Mouse (Mus musculus) spleen, adult 2 months (tissue): ENCODE measurements at regions not wholly inside any gene's neighbourhood (a gene's known extent, or its start where the extent isn't known, plus 50 kb on each side); places are given as distances from the start of the nearest gene placed in this dataset.

ENCODE experiments used
- DNase-seq, 2 experiments: peaks; one replicate each; pipeline versions ENCODE4 v3.0.0 to v3.0.0-alpha.2; 2012 to 2021; ENCODE audit warnings: low spot score in 2 of 2, low read depth in 1 of 2
- H3K27ac ChIP-seq: fragments of 200-500 bp; 2 replicates; pipeline ENCODE4 v1.5.1; 2012; ENCODE audit warnings: low read length, inconsistent platforms; ENCODE audit not compliant: insufficient read depth
- H3K27me3 ChIP-seq: fragments of 200-500 bp; 2 replicates; pipeline ENCODE4 v1.6.1; 2012; ENCODE audit warnings: mild to moderate bottlenecking, moderate library complexity, low read length, inconsistent platforms; ENCODE audit not compliant: control insufficient read depth, insufficient read depth
- H3K36me3 ChIP-seq: fragments of 200-500 bp; 2 replicates; pipeline ENCODE4 v1.6.1; 2012; ENCODE audit warnings: mild to moderate bottlenecking, low read length, inconsistent platforms; ENCODE audit not compliant: control insufficient read depth, insufficient read depth
- H3K4me1 ChIP-seq: fragments of 200-500 bp; 2 replicates; pipeline ENCODE4 v1.6.1; 2011; ENCODE audit warnings: inconsistent platforms; ENCODE audit not compliant: control insufficient read depth, insufficient read depth, insufficient read length
- H3K4me3 ChIP-seq: fragments of 200-500 bp; 2 replicates; pipeline ENCODE4 v1.5.1; 2011; ENCODE audit warnings: mild to moderate bottlenecking, inconsistent platforms; ENCODE audit not compliant: insufficient read depth, insufficient read length; ENCODE audit errors: extremely low read depth
- CTCF ChIP-seq: fragments of 200-500 bp; IDR thresholded peaks from 2 replicates; pipeline ENCODE4 v1.5.1; 2011; ENCODE audit warnings: mild to moderate bottlenecking, inconsistent platforms; ENCODE audit not compliant: insufficient read depth, insufficient read length, insufficient replicate concordance; ENCODE audit errors: extremely low read depth
- POLR2A ChIP-seq: fragments of 200-500 bp; IDR thresholded peaks from 2 replicates; pipeline ENCODE4 v1.6.1; 2011; ENCODE audit warnings: low read depth, low read length, inconsistent platforms
- WGBS: fragments of 180-500 bp; shearing (Covaris S2); methylation state at CpG from one replicate; pipeline ENCODE4 v1.1.7; 2018; 5-methylcytosine and 5-hydroxymethylcytosine counted together

DNA sequence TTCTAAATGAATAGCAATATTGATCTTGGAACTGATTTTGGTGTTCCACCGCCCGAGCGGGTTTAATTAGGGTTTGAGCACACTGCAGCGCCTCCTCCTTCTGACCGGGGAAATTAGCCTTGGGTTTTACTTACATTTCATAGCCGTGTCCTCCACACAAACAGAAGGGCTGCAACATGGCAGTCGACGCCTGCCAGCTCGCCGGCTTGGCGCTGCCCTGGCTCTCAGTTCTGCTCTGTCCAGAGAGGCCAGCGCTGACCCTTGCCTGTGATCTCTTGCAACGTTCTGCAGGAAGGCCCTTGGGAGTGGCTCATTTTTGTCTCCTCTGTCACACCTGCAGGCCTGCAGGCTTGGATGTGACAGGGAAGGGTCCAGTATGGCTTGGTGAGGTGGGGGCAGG, 135.2 kb downstream of the Hmg20a start:
- 86% methylated on average over 13 of the region's 13 CpGs for WGBS
- H3K4me1 ChIP-seq = no peaks in the 10 kb centered on the region; the same call in 1 of the 2 replicates
- no peak for TF ChIP-seq POLR2A
- no peak for TF ChIP-seq CTCF
- DNase-seq = no peak
- H3K36me3 ChIP-seq = no peaks in the 10 kb centered on the region
- H3K4me3 ChIP-seq = no peak overlapping the region
- peak overlapping the region; percentile 8; the same call in 1 of the 2 replicates for H3K27ac ChIP-seq
- H3K27me3 ChIP-seq = no peaks in the 10 kb centered on the region

DNA sequence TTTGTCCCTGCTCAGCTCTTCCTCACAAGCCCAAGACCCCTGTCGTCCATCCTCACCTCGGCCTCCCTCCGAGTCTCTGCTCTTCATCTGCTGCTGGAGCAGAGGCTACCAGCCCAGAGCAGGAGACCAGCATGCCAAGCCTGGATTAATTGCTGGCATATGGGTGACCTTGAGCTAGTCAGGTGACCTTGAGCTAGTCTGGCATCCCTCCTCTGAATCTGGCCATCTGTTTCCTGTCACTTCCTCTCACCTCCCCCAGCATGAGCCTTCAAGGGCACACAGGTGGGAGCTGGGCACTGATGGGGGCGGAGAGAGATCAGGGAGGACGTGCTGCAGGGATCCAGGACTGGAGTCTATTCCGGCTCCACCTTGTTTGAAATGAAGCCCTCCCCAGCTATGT, 135.7 kb downstream of the Hmg20a start:
- Histone ChIP-seq H3K27ac (peak overlapping the region; percentile 8; the same call in 1 of the 2 replicates), H3K27me3 (no peaks in the 10 kb centered on the region), H3K4me1 (no peaks in the 10 kb centered on the region; the same call in 1 of the 2 replicates), H3K4me3 (no peak overlapping the region), H3K36me3 (no peaks in the 10 kb centered on the region)
- no peak for DNase-seq
- WGBS = 50% methylated on average over 6 of the region's 6 CpGs
- TF ChIP-seq POLR2A (no peak), CTCF (no peak)

DNA sequence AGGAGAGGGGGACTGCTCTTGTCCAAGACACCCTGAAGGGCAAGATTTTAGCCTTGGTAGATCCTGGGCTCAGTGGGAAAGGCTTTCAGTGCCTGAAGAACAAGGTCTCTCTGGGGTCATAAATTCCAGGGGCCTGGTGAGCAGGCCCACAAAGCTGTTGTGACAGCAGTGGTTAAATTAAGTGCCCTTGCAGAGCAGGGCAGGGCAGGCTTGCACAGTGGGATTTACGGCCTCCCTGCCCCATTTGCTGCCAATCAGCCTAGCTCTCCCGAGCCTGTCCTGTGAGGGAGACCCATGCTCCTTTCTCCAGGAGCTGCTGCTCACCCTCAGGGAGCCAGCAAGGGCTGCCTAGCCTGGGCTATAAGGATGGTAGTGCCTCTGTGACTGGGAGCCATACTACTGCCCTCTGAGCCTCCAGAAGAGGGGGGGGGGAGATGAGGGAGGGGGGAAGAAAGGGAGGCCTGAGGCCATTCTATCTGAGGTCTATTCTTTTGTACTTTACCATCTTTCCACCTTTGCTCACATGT, 141.3 kb downstream of the Hmg20a start:
- H3K4me1 ChIP-seq = no peaks in the 10 kb centered on the region
- 83% methylated on average over 2 of the region's 2 CpGs for WGBS
- no peak for DNase-seq
- no peak overlapping the region for H3K4me3 ChIP-seq
- no peaks in the 10 kb centered on the region for H3K27me3 ChIP-seq
- TF ChIP-seq POLR2A = no peak
- TF ChIP-seq CTCF = no peak
- H3K36me3 ChIP-seq = no peaks in the 10 kb centered on the region
- no peak overlapping the region for H3K27ac ChIP-seq

DNA sequence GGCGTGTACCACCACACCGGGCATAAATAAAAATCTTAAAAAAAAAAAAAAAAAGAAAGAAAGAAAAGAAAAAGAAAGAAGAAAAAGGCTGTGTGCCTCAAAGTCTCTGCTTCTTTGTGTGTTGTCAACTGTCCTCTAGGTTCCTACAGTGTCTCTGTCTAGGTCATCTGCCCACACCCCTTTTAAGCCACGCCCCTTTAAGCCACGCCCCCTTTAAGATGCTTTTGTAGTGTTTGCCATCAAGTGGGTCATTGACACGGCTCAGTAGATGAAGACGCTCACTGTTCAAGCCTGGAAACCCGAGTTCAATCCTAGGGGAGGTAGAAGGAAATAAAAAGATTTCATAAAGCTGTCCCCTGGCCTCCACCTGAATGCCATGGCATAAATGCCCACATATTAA, 144.0 kb downstream of the Hmg20a start:
- no peak for DNase-seq
- Histone ChIP-seq H3K27me3 (no peaks in the 10 kb centered on the region), H3K27ac (no peak overlapping the region), H3K36me3 (no peaks in the 10 kb centered on the region), H3K4me1 (no peaks in the 10 kb centered on the region), H3K4me3 (no peak overlapping the region)
- WGBS = 67% methylated on average over 7 of the region's 7 CpGs
- TF ChIP-seq CTCF (no peak), POLR2A (no peak)

DNA sequence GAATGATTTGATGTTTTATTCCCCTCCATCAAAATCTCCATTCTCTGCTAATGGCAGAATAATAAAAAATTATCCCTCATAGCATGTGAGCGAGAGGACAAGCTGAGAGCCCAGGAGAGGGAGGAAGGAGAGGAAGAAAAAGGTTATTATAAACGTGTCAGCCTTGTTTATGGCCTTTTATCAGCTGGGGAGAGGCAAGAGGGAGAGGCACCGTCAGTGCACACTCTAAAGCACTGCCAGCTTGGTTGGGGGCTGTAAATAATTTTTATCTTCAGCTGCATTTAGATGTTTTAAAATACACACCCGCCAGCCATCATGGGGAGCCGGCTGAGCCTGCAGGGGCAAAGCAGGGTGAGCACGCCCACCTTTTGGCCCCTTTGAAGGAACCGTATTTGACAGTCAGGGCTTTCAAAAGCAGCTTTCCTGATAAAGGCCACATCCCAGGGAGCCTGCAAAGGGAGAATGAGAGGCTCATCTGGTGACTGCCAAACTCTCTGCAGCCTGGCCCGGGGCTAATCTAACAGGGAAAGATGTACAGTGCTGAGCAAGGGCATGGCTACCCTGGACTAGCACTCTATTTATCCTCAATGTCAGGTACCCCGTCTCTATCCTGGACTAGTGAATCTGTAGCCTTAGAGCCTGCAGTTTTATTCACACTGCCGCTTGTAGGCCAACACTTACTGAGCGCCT, 145.8 kb downstream of the Hmg20a start:
- DNase-seq = no peak
- H3K27ac ChIP-seq = no peak overlapping the region
- H3K4me1 ChIP-seq = no peaks in the 10 kb centered on the region
- WGBS = 81% methylated on average over 11 of the region's 11 CpGs
- H3K4me3 ChIP-seq = no peak overlapping the region
- TF ChIP-seq CTCF (no peak), POLR2A (no peak)
- no peaks in the 10 kb centered on the region for H3K36me3 ChIP-seq
- H3K27me3 ChIP-seq = no peaks in the 10 kb centered on the region
